Mouse (Mus musculus) MEL (cell line): ENCODE measurements at regions not wholly inside any gene's neighbourhood (a gene's known extent, or its start where the extent isn't known, plus 50 kb on each side); places are given as distances from the start of the nearest gene placed in this dataset.

Source experiments
- CTCF ChIP-seq, 3 experiments: IDR thresholded peaks in 2 of 3; conservative IDR thresholded peaks in 1 of 3; 2 replicates each; pipeline ENCODE4 v1.5.1; 2011 to 2012; ENCODE audit warnings: low read length in 3 of 3, low read depth in 2 of 3, mild to moderate bottlenecking in 2 of 3, improper control_type of control experiment in 1 of 3, inconsistent platforms in 1 of 3, mixed read lengths in 1 of 3, moderate library complexity in 1 of 3; ENCODE audit not compliant: control insufficient read depth in 1 of 3, insufficient read depth in 1 of 3, poor library complexity in 1 of 3, severe bottlenecking in 1 of 3
- ELF1 ChIP-seq: IDR thresholded peaks from 2 replicates; pipeline ENCODE4 v1.6.1; 2014; ENCODE audit warnings: low read depth, mild to moderate bottlenecking, inconsistent platforms, low read length, improper control_type of control experiment, moderate library complexity
- EP300 ChIP-seq, 2 experiments: IDR thresholded peaks; 2 replicates each; pipeline ENCODE4 v1.6.1; 2011; ENCODE audit warnings: improper control_type of control experiment in 2 of 2, low read length in 2 of 2, low read depth in 1 of 2, mild to moderate bottlenecking in 1 of 2
- GABPA ChIP-seq: IDR thresholded peaks from 2 replicates; pipeline ENCODE4 v1.6.1; 2012; ENCODE audit warnings: low read depth, mild to moderate bottlenecking, inconsistent platforms, low read length, improper control_type of control experiment, moderate library complexity
- NELFE ChIP-seq: IDR thresholded peaks from 2 replicates; pipeline ENCODE4 v1.6.1; 2011; ENCODE audit warnings: low read depth, low read length, improper control_type of control experiment
- NRF1 ChIP-seq: IDR thresholded peaks from 2 replicates; pipeline ENCODE4 v1.6.1; 2014; ENCODE audit warnings: low read depth, mild to moderate bottlenecking, inconsistent platforms, low read length, improper control_type of control experiment, moderate library complexity; ENCODE audit not compliant: poor library complexity, insufficient read depth, severe bottlenecking
- POLR2A ChIP-seq, 2 experiments: IDR thresholded peaks; 2 replicates each; pipeline ENCODE4 v1.6.1; 2011 to 2012; ENCODE audit warnings: low read length in 2 of 2, mild to moderate bottlenecking in 2 of 2, control low read depth in 1 of 2, improper control_type of control experiment in 1 of 2, low read depth in 1 of 2, moderate library complexity in 1 of 2; ENCODE audit not compliant: control insufficient read depth in 1 of 2, insufficient read depth in 1 of 2, poor library complexity in 1 of 2
- POLR2AphosphoS5 ChIP-seq: IDR thresholded peaks from 2 replicates; pipeline ENCODE4 v1.6.1; 2012; ENCODE audit warnings: low read depth, borderline replicate concordance, mild to moderate bottlenecking, inconsistent platforms, low read length, moderate library complexity, mixed read lengths
- SIN3A ChIP-seq: IDR thresholded peaks from 2 replicates; pipeline ENCODE4 v1.6.1; 2012; ENCODE audit warnings: low read length, improper control_type of control experiment, inconsistent platforms
- TAL1 ChIP-seq: IDR thresholded peaks from 2 replicates; pipeline ENCODE4 v1.6.1; 2012; ENCODE audit warnings: mild to moderate bottlenecking, inconsistent platforms, low read length, moderate library complexity, mixed read lengths
- ZMIZ1 ChIP-seq: IDR thresholded peaks from 2 replicates; pipeline ENCODE4 v1.6.1; 2012; ENCODE audit warnings: low read depth, mild to moderate bottlenecking, inconsistent platforms, low read length, improper control_type of control experiment, moderate library complexity

- TF ChIP-seq CTCF (IDR thresholded peaks at IDR 0.05 in 2 of 3, conservative IDR thresholded peaks at IDR 0.05 in 1 of 3; ENCODE audit: control insufficient read depth in 1 of 3, insufficient read depth in 1 of 3, low read depth in 2 of 3, low read length in 3 of 3, poor library complexity in 1 of 3, severe bottlenecking in 1 of 3) = no peak
- no peak for TF ChIP-seq POLR2A (IDR thresholded peaks at IDR 0.05; ENCODE audit: control insufficient read depth in 1 of 2, insufficient read depth in 1 of 2, low read depth in 1 of 2, low read length in 2 of 2, poor library complexity in 1 of 2)
- no peak for TF ChIP-seq TAL1
- no peak for TF ChIP-seq ELF1
- no peak for TF ChIP-seq POLR2AphosphoS5
- TF ChIP-seq GABPA = no peak
- TF ChIP-seq NRF1 = no peak
- no peak for TF ChIP-seq SIN3A
- TF ChIP-seq NELFE = no peak
- no peak for TF ChIP-seq ZMIZ1
- no peak for TF ChIP-seq EP300 (IDR thresholded peaks at IDR 0.05; ENCODE audit: low read depth in 1 of 2, low read length in 2 of 2)
Measured at GRCm38 (mm10) chr10:117429459-117430183, 49.8 kb upstream of the Cpsf6 start.
